Mouse (Mus musculus): ENCODE measurements at regions not wholly inside any gene's neighbourhood (a gene's known extent, or its start where the extent isn't known, plus 50 kb on each side); places are given as distances from the start of the nearest gene placed in this dataset.

DNA sequence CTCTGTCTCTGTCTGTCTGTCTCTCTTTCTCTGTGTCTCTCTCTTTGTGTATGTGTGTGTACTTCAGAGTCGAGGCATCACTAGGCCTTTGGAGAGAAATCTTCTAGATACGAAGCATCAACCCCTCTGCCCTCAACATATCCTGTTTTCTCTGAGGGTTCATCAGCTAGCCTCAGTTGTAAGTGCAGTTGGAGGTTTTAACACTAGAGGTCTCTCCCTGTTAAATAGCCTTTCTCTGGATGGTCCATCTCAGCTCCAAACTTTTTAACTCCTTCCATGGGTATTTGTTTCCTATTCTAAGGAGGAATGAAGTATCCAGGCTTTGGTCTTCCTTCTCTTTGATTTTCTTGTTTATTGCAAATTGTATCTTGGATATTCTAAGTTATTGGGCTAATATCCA, 147.8 kb upstream of the Defb41 start:
- DNase-seq (ENCODE audit: extremely low spot score, low spot score), result no peak

DNA sequence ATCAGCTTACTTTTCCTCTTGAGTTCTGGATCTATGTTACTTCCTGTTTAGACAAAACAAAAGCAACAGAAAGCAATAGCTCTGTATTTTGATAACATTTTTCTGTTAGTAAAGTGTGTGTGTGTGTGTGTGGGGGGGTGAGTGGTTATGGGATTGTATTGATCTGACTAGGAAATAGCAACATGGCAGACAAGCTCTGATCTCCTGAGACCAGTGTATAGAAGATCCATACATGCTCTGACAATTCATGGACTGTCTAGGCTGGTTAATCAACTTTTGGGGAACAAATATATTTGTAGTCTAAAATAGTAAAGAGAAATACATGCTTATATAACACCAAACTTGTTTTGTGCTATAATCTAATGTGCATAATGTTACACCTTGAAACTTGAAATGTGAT, 124.7 kb upstream of the Defb41 start:
- DNase-seq (ENCODE audit: extremely low spot score, low spot score), result no peak

DNA sequence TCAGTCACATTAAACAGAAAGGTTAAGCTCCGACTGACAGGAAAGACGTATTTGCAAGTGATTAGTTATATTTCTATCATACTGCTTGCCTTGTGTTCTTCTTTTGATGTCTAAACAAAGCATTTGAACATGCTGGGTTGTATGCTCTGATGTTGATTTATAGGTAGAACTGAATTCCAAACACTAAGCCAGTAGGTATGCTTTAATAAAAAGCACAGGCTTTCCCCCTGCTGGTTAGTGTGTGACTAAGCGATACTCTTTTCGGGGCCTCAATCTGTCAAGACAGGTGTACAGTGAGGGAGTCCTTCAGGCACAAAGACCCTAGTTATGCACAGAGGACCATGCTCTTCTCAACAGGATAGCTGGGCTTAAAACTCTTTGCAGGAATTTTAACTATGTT, 119.1 kb upstream of the Defb41 start:
- no peak for DNase-seq (ENCODE audit: extremely low spot score, low spot score)

DNA sequence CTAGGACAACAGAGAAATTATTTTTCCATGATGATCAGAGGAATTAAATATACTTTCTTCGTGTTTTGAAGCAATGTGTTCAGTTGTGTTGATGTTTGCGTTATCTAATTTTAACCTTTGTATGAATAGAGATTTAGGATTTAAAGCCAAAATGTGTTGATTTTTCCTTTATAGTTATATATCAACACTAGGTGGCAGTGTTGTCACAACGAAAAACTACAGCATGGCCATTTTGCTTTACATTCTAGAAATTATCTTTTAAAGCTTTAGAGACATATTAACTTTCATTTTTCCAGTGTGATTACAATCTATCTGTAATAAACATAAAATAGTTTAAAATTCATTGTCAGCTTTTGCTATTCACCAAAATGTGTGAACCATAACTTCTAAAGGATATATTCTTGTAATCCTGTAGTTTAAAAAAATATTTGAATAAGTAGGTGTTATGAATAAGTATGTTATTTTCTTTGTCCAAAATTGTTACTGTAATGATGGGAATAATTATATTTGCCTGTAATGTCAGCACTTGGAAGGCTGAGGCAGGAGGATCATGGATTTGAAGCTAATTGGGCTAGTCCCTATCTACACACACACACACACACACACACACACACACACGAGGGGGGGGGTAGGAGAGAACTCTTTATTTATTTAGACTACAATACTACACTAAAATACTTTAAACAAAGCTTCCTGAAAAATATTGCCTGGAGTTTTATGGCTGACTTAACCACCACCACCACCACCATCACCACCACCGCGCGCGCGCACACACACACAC, 95.2 kb upstream of the Defb41 start:
- DNase-seq (ENCODE audit: extremely low spot score, low spot score), result no peak

GRCm38 (mm10) chr1:18338871-18339270, 73.9 kb upstream of the Defb41 start:
- no peak for DNase-seq (ENCODE audit: extremely low spot score, low spot score)
